Mouse (Mus musculus): ENCODE results near the gene Clrn3. TPM values are rescaled to one million over a fixed set of nuclear protein-coding genes. Genes with fewer than 3 reads are reported as not detected.

Clrn3 gene
- total and polyA plus RNA-seq, 3 experiments = not detected

GRCm38 (mm10) chr7:135465293-135465692 lies 63.2 kb downstream of the Clrn3 start:
- H3K9me3 ChIP-seq (replicated peaks; ENCODE audit: low read length) = no peaks in the 10 kb centered on the region
- in situ Hi-C loops (cut with MboI; ENCODE audit: low pct_ligation_motif_present, low pct_unique_long_range_greater_than_20kb, low sequenced_read_pairs) = no loop called here
- no peak overlapping the region for H3K27ac ChIP-seq (ENCODE audit: insufficient read depth, low read depth)
- no peak overlapping the region for H3K4me2 ChIP-seq (ENCODE audit: insufficient read depth, low read depth, poor library complexity, severe bottlenecking)
- DNase-seq (ENCODE audit: extremely low read depth) = no peak
- H3K4me3 ChIP-seq (replicated peaks in 1 of 3; ENCODE audit: low read depth in 2 of 3, low read length in 2 of 3, poor library complexity in 1 of 3) = no peak overlapping the region
- peaks cover 82% of the 10 kb centered on the region for H3K27me3 ChIP-seq (replicated peaks)
- H3K9ac ChIP-seq (ENCODE audit: insufficient read depth, low read depth) = no peak overlapping the region
- TF ChIP-seq PAX5 (IDR thresholded peaks at IDR 0.05; ENCODE audit: low read length) = no peak
- no peak for TF ChIP-seq CTCF (conservative IDR thresholded peaks at IDR 0.05 in 1 of 2, IDR thresholded peaks at IDR 0.05 in 1 of 2; ENCODE audit: low read depth in 2 of 2, low read length in 2 of 2)
- no peak for TF ChIP-seq USF2 (conservative IDR thresholded peaks at IDR 0.05; ENCODE audit: low read depth, low read length)
- TF ChIP-seq HCFC1 (IDR thresholded peaks at IDR 0.05; ENCODE audit: low read depth, low read length) = no peak
- no peak for TF ChIP-seq CHD2 (IDR thresholded peaks at IDR 0.05; ENCODE audit: low read length)
- TF ChIP-seq ETS1 (conservative IDR thresholded peaks at IDR 0.05; ENCODE audit: low read depth, low read length) = no peak
- TF ChIP-seq SIN3A (IDR thresholded peaks at IDR 0.05; ENCODE audit: low read length) = no peak
- no peaks in the 10 kb centered on the region for H3K36me3 ChIP-seq (replicated peaks in 1 of 2; ENCODE audit: control insufficient read depth in 1 of 2, insufficient read depth in 1 of 2, low read length in 1 of 2)
- peaks cover 3 to 17% of the 10 kb centered on the region in 2 experiments; a peak in 2 of 4 replicates for H3K4me1 ChIP-seq (ENCODE audit: control insufficient read depth in 1 of 2, insufficient read depth in 2 of 2)
- no peaks in the 10 kb centered on the region for H3K79me2 ChIP-seq (replicated peaks; ENCODE audit: control insufficient read depth, extremely low read depth, insufficient read depth, poor library complexity, severe bottlenecking)
- dilution Hi-C loops (cut with MboI; ENCODE audit: extremely low pct_ligation_motif_present, extremely low pct_unique_long_range_greater_than_20kb, low sequenced_read_pairs) = no loop called here

GRCm38 (mm10) chr7:135464689-135465259 lies 63.7 kb downstream of the Clrn3 start:
- no peak overlapping the region for H3K9ac ChIP-seq (ENCODE audit: insufficient read depth, low read depth)
- no peaks in the 10 kb centered on the region for H3K79me2 ChIP-seq (replicated peaks; ENCODE audit: control insufficient read depth, extremely low read depth, insufficient read depth, poor library complexity, severe bottlenecking)
- peak; percentile 34 for DNase-seq (ENCODE audit: extremely low read depth)
- peaks cover 83% of the 10 kb centered on the region for H3K27me3 ChIP-seq (replicated peaks)
- no peak overlapping the region for H3K4me3 ChIP-seq (replicated peaks in 1 of 3; ENCODE audit: low read depth in 2 of 3, low read length in 2 of 3, poor library complexity in 1 of 3)
- H3K27ac ChIP-seq (ENCODE audit: insufficient read depth, low read depth) = no peak overlapping the region
- in situ Hi-C loops (cut with MboI; ENCODE audit: low pct_ligation_motif_present, low pct_unique_long_range_greater_than_20kb, low sequenced_read_pairs) = no loop called here
- H3K4me1 ChIP-seq (ENCODE audit: control insufficient read depth in 1 of 2, insufficient read depth in 2 of 2) = peaks cover 3 to 17% of the 10 kb centered on the region in 2 experiments; a peak in 2 of 4 replicates
- TF ChIP-seq MAX (IDR thresholded peaks at IDR 0.05; ENCODE audit: low read length) (peak; percentile 31; the same call in 1 of the 2 replicates), ZMIZ1 (IDR thresholded peaks at IDR 0.05; ENCODE audit: low read depth, low read length) (no peak), SMC3 (IDR thresholded peaks at IDR 0.05; ENCODE audit: low read depth, low read length) (peak; percentile 60), MYC (IDR thresholded peaks at IDR 0.05; ENCODE audit: low read depth, low read length) (peak; percentile 66; the same call in 1 of the 2 replicates), CTCF (conservative IDR thresholded peaks at IDR 0.05 in 1 of 2, IDR thresholded peaks at IDR 0.05 in 1 of 2; ENCODE audit: low read depth in 2 of 2, low read length in 2 of 2) (peak; percentile 26 to 72; a peak in 2 of 4 replicates), RAD21 (IDR thresholded peaks at IDR 0.05; ENCODE audit: low read depth, low read length) (peak; percentile 55)
- no peak overlapping the region for H3K4me2 ChIP-seq (ENCODE audit: insufficient read depth, low read depth, poor library complexity, severe bottlenecking)
- H3K36me3 ChIP-seq (replicated peaks in 1 of 2; ENCODE audit: control insufficient read depth in 1 of 2, insufficient read depth in 1 of 2, low read length in 1 of 2) = no peaks in the 10 kb centered on the region
- no peaks in the 10 kb centered on the region for H3K9me3 ChIP-seq (replicated peaks; ENCODE audit: low read length)
- dilution Hi-C loops (cut with MboI; ENCODE audit: extremely low pct_ligation_motif_present, extremely low pct_unique_long_range_greater_than_20kb, low sequenced_read_pairs) = no loop called here

Other genes starting within 250 kb of the Clrn3 start
- gene Foxi2, start 118.3 kb downstream of the Clrn3 start, total RNA-seq (2012; rRNA removed) = not detected in 2 replicates
- gene Foxi2, start 118.3 kb downstream of the Clrn3 start, total RNA-seq (2014; rRNA removed) = not detected in 2 replicates
- not detected in 2 replicates for gene Foxi2, start 118.3 kb downstream of the Clrn3 start, polyA plus RNA-seq (2012; ENCODE audit: insufficient read length, low read depth)
- 5.3 and 6.9 TPM in 2 replicates for gene Ptpre, start 8.8 kb upstream of the Clrn3 start, total RNA-seq (2012; rRNA removed)
- 2.3 and 2.4 TPM in 2 replicates for gene Ptpre, start 8.8 kb upstream of the Clrn3 start, total RNA-seq (2014; rRNA removed)
- 3.2 and 3.7 TPM in 2 replicates for gene Ptpre, start 8.8 kb upstream of the Clrn3 start, polyA plus RNA-seq (2012; ENCODE audit: insufficient read length, low read depth)
- 73.1 and 86.7 TPM in 2 replicates for gene Mki67, start 187.7 kb upstream of the Clrn3 start, total RNA-seq (2012; rRNA removed)
- 57.0 and 57.8 TPM in 2 replicates for gene Mki67, start 187.7 kb upstream of the Clrn3 start, total RNA-seq (2014; rRNA removed)
- gene Mki67, start 187.7 kb upstream of the Clrn3 start, polyA plus RNA-seq (2012; ENCODE audit: insufficient read length, low read depth) = 98.5 and 102 TPM in 2 replicates